Mouse (Mus musculus) c-Kit-positive CD71-positive TER-119-negative erythroid progenitor cells, embryonic 14.5 days (primary cell): ENCODE results near the gene Fbxw25.
"Not testable (repeated sequence)": the region's sequence is repeated elsewhere in the genome, so short reads cannot be mapped to it uniquely, and the experiment has no call there.

Source experiments
- DNase-seq: peaks from one replicate; pipeline ENCODE4 v3.0.0-alpha.2; 2013; ENCODE audit warnings: low read depth

Fbxw25 gene

DNA sequence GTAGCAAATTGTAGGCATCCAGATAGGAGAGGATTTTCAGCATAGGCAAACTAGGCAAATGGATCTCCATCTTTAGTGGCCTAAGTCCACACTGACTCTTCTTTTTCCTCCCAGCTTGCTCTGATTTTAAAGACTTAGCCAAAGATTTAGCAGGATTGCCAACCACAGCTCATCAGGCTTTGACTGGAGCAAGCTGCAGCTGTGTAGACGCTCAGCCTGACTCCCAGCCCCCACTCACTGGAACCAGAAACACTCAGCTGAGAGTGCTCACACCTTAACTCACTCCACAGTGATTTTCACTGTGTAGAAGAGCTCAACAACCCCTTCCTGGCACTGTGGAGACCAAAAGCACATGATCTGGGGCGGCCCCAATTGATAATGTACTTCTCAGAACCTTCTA is at the start of gene Fbxw25:
Gene Fbxw25 (minus strand): TSS at position 101 of the 400 bp plus-strand sequence.
- not testable (repeated sequence) for DNase-seq

DNA sequence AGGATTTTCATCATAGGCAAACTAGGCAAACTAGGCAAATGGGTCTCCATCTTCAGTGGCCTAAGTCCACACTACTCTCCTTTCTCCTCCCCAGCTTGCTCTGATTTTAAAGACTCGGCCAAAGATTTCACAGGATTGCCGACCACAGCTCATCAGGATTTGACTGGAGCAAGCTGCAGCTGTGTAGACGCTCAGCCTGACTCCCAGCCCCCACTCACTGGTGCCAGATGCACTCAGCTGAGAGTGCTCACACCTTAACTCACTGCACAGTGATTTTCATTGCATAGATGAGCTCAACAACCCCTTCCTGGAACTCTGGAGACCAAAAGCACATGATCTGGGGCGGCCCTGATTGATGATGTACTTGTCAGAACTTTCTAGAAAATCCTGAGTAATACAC is 38.1 kb upstream of the Fbxw25 start, which contains the start of gene Fbxw18:
Gene Fbxw18 (minus strand): TSS at position 101 of the 400 bp plus-strand sequence.
- DNase-seq: not testable (repeated sequence)

GRCm38 (mm10) chr9:109685299-109685698 is 20.8 kb upstream of the Fbxw25 start:
- peak; percentile 3 for DNase-seq

DNA sequence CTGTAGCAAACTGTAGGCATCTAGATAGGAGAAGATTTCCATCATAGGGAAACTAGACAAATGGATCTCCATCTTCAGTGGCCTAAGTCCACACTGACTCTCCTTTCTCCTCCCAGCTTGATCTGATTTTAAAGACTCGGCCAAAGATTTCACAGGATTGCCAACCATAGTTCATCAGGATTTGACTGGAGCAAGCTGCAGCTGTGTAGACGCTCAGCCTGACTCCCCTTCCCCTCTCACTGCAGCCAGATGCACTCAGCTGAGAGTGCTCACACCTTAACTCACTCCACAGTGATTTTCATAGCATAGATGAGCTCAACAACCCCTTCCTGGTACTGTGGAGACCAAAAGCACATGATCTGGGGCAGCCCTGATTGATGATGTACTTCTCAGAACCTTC is 38.5 kb downstream of the Fbxw25 start, which contains the start of gene Fbxw24:
Gene Fbxw24 (minus strand): TSS at position 101 of the 400 bp plus-strand sequence.
- not testable (repeated sequence) for DNase-seq

- not testable (repeated sequence) for DNase-seq
Measured at GRCm38 (mm10) chr9:109606837-109607236, 57.6 kb downstream of the Fbxw25 start.

GRCm38 (mm10) chr9:109602128-109602527 is 62.3 kb downstream of the Fbxw25 start:
- DNase-seq: peak; percentile 1

GRCm38 (mm10) chr9:109597226-109597625 is 67.2 kb downstream of the Fbxw25 start:
- DNase-seq: no peak
